Mouse (Mus musculus) intestine, postnatal 0 days (tissue): ENCODE measurements around the gene Ccdc191. TPM values are rescaled to one million over a fixed set of nuclear protein-coding genes. Genes with fewer than 3 reads are reported as not detected.

Experiments used
- ATAC-seq: fragments of 200-750 bp; cut with Nextera tagmentation; 2 replicates; pipeline ENCODE4 v1.8.0; 2017; ENCODE audit warnings: mild to moderate bottlenecking, moderate TSS enrichment, moderate library complexity
- H3K27ac ChIP-seq: fragments of 300-500 bp; sonication (generic); 2 replicates; pipeline ENCODE4 v1.5.1; 2014; ENCODE audit warnings: mild to moderate bottlenecking, low read depth, low read length, moderate library complexity
- H3K27me3 ChIP-seq: fragments of 300-500 bp; sonication (generic); replicated peaks from 2 replicates; pipeline ENCODE4 v1.6.1; 2014; ENCODE audit warnings: low read length, mixed read lengths; ENCODE audit not compliant: control insufficient read depth, insufficient read depth
- H3K36me3 ChIP-seq: fragments of 300-500 bp; sonication (generic); 2 replicates; pipeline ENCODE4 v1.6.1; 2014; ENCODE audit warnings: mild to moderate bottlenecking, moderate library complexity; ENCODE audit not compliant: control insufficient read depth, insufficient read depth
- H3K4me1 ChIP-seq: fragments of 300-500 bp; sonication (generic); replicated peaks from 2 replicates; pipeline ENCODE4 v1.6.1; 2014; ENCODE audit warnings: antibody characterized with exemption, low read length, mixed read lengths; ENCODE audit not compliant: control insufficient read depth, insufficient read depth
- H3K4me2 ChIP-seq: fragments of 300-500 bp; sonication (generic); replicated peaks from 2 replicates; pipeline ENCODE4 v1.6.1; 2014; ENCODE audit warnings: low read depth, mild to moderate bottlenecking, moderate library complexity
- H3K4me3 ChIP-seq: fragments of 300-500 bp; sonication (generic); 2 replicates; pipeline ENCODE4 v1.5.1; 2014; ENCODE audit warnings: low read depth, low read length
- H3K9ac ChIP-seq: fragments of 300-500 bp; sonication (generic); 2 replicates; pipeline ENCODE4 v1.6.1; 2014; ENCODE audit warnings: mild to moderate bottlenecking, low read depth, low read length
- H3K9me3 ChIP-seq: fragments of 300-500 bp; sonication (generic); 2 replicates; pipeline ENCODE4 v1.6.1; 2016; ENCODE audit warnings: mixed run types; ENCODE audit not compliant: control insufficient read depth
- CTCF ChIP-seq: sonication (generic); IDR thresholded peaks from 2 replicates; pipeline ENCODE4 v1.5.1; 2016; ENCODE audit warnings: low read depth, mild to moderate bottlenecking, control low read depth, antibody characterized with exemption, moderate library complexity
- WGBS: fragments of 180-500 bp; shearing (Covaris S2); extraction: QIAGEN DNeasy Blood & Tissue Kit; methylation state at CpG from one replicate; pipeline ENCODE4 v1.1.7; 2014; 5-methylcytosine and 5-hydroxymethylcytosine counted together
- polyA plus RNA-seq: library from polyadenylated mRNA; unstranded; fragments of >200 nt; fragmentation: Nextera tagmentation; extraction: Ambion mirVana; gene quantifications from 2 replicates; pipeline ENCODE4 v1.2.1, GENCODE M21; 2015

The Ccdc191 gene
- polyA plus RNA-seq, 1 experiment from 2014 or later = 3.6 TPM

GRCm38 (mm10) chr16:43979328-43980109 is 89.9 kb downstream of the Ccdc191 start, which contains the start of gene Zdhhc23:
Gene Zdhhc23 (minus strand): TSS chr16:43979791.
- no peaks in the 10 kb centered on the region; the same call in 1 of the 2 replicates for H3K36me3 ChIP-seq
- peak within 1 kb of the TSS; percentile 100 for H3K4me2 ChIP-seq
- H3K4me1 ChIP-seq = no peaks in the 10 kb centered on the region
- no peaks in the 10 kb centered on the region for H3K9me3 ChIP-seq
- WGBS = under 1% methylated on average over 80 of the region's 103 CpGs
- H3K27me3 ChIP-seq = no peaks in the 10 kb centered on the region
- no peak for TF ChIP-seq CTCF
- peak within 1 kb of the TSS; percentile 62 for H3K9ac ChIP-seq
- H3K27ac ChIP-seq = no peak within 1 kb of the TSS
- peak; percentile 89 for ATAC-seq
- H3K4me3 ChIP-seq = peak within 1 kb of the TSS; percentile 86

- Histone ChIP-seq H3K36me3 (no peaks in the 10 kb centered on the region; the same call in 1 of the 2 replicates), H3K9ac (peak overlapping the region; percentile 62)
These were observed 90.6 kb downstream of the Ccdc191 start for GRCm38 (mm10) chr16:43980110-43980609.

GRCm38 (mm10) chr16:43986299-43986698 is 96.7 kb downstream of the Ccdc191 start:
- H3K9ac ChIP-seq = no peak overlapping the region
- H3K36me3 ChIP-seq = no peaks in the 10 kb centered on the region; the same call in 1 of the 2 replicates
- H3K4me3 ChIP-seq = no peak overlapping the region
- no peaks in the 10 kb centered on the region for H3K4me1 ChIP-seq
- ATAC-seq = no peak
- no peaks in the 10 kb centered on the region for H3K9me3 ChIP-seq
- H3K27ac ChIP-seq = no peak overlapping the region
- 95% methylated on average over 4 of the region's 4 CpGs for WGBS
- no peaks in the 10 kb centered on the region for H3K27me3 ChIP-seq
- no peak for TF ChIP-seq CTCF
- no peak overlapping the region for H3K4me2 ChIP-seq

More at GRCm38 (mm10) chr16:43980110-43980609, 90.6 kb downstream of the Ccdc191 start:
- Histone ChIP-seq H3K27ac (no peak overlapping the region), H3K27me3 (no peaks in the 10 kb centered on the region), H3K4me3 (peak overlapping the region; percentile 86), H3K4me2 (peak overlapping the region; percentile 100), H3K4me1 (no peaks in the 10 kb centered on the region), H3K9me3 (no peaks in the 10 kb centered on the region)
- TF ChIP-seq CTCF = no peak
- 25% methylated on average over 9 of the region's 9 CpGs for whole genome bisulfite sequencing
- ATAC-seq = no peak

GRCm38 (mm10) chr16:43994623-43995022 is 105.0 kb downstream of the Ccdc191 start:
- Histone ChIP-seq H3K27me3 (no peaks in the 10 kb centered on the region), H3K9ac (no peak overlapping the region), H3K36me3 (no peaks in the 10 kb centered on the region), H3K4me1 (no peaks in the 10 kb centered on the region), H3K4me2 (no peak overlapping the region), H3K9me3 (no peaks in the 10 kb centered on the region), H3K27ac (no peak overlapping the region), H3K4me3 (no peak overlapping the region)
- no peak for ATAC-seq
- no peak for TF ChIP-seq CTCF
- 67% methylated on average over 3 of the region's 3 CpGs for WGBS

DNA sequence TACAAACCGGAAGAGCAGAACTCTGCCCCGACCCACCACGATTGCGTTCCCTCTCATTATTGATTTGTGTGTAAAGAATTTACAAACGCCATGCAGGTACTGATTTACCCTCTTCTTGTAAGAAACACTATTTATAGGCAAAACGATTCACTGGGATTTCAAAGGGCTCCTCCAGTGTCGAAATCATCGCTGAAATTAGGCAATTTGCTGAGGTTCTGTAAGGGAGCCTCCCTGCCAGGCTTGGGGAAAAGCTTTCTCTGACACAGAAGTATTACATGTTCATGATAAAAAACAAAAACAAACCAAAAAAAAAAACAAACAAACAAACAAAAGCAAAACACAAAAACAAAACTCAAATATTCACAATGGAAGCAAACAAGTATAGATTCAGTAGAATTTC is 109.5 kb downstream of the Ccdc191 start:
- WGBS = 84% methylated on average over 8 of the region's 8 CpGs
- no peaks in the 10 kb centered on the region for H3K4me1 ChIP-seq
- H3K27ac ChIP-seq = no peak overlapping the region
- H3K4me3 ChIP-seq = no peak overlapping the region
- H3K27me3 ChIP-seq = no peaks in the 10 kb centered on the region
- no peak overlapping the region for H3K4me2 ChIP-seq
- peaks cover 6% of the 10 kb centered on the region; the same call in 1 of the 2 replicates for H3K36me3 ChIP-seq
- no peak for TF ChIP-seq CTCF
- H3K9ac ChIP-seq = no peak overlapping the region
- H3K9me3 ChIP-seq = no peaks in the 10 kb centered on the region
- no peak for ATAC-seq

- peaks cover 6% of the 10 kb centered on the region; the same call in 1 of the 2 replicates for H3K36me3 ChIP-seq
- H3K9me3 ChIP-seq = no peaks in the 10 kb centered on the region
- WGBS = 89% methylated on average over 5 of the region's 5 CpGs
- TF ChIP-seq CTCF = no peak
- H3K4me3 ChIP-seq = no peak overlapping the region
- no peak for ATAC-seq
- H3K27me3 ChIP-seq = no peaks in the 10 kb centered on the region
- no peak overlapping the region for H3K27ac ChIP-seq
- H3K4me1 ChIP-seq = no peaks in the 10 kb centered on the region
- no peak overlapping the region for H3K9ac ChIP-seq
- H3K4me2 ChIP-seq = no peak overlapping the region
These were observed 109.9 kb downstream of the Ccdc191 start for GRCm38 (mm10) chr16:43999541-43999940.
